Mouse (Mus musculus) G1E (cell line): ENCODE results near the gene Hrh1.

Experiments used
- CTCF ChIP-seq: IDR thresholded peaks from 2 replicates; pipeline ENCODE4 v1.5.1; 2012; ENCODE audit warnings: low read depth, low read length, inconsistent platforms, mixed read lengths
- GATA1 ChIP-seq: IDR thresholded peaks from 2 replicates; pipeline ENCODE4 v1.6.1; 2012; ENCODE audit warnings: borderline replicate concordance, low read length, inconsistent platforms, mixed read lengths

DNA sequence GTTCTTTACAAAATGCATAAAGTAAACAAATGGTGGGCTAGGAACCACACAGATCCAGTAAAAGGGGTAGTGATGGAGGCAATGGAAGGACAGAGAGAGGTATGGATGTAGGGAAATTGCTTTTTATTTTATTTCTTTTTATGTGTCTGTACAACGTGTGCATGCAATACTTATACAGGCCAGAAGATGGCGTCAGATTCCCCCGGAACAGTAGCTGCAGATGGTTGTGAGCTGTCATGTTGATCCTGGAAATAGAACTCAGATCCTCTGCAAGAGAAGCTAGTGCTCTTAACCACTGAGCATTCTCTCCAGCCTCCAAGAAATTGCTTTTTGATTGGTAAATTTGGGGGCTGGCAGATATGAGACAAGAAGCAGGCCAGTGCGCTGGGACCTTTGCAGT lies 65.0 kb downstream of the Hrh1 start:
- TF ChIP-seq CTCF (no peak), GATA1 (no peak)
